Mouse (Mus musculus): ENCODE results near the gene Tmem236. TPM values are rescaled to one million over a fixed set of nuclear protein-coding genes. Genes with fewer than 3 reads are reported as not detected.

Tmem236 gene
- total and polyA plus RNA-seq, 3 experiments: 0.05 TPM; not detected in 2

DNA sequence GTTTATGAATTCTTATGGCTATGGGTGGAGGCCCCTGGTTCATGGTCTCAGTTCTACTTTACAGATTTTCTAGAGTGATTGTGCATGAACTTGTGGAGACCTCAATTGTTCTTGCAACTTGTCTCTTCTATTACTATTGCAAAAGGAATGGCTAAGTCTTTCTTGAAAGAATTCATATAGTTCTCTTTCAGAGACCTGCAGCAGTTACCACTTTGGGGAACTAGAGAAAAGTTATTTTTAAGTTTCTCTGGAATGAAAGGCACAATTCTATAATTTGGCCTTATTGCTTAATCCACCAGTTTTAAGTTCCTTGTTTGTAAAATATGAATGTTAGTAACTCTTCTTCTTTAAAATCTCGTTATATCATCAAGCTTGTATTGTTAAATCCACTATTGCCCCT is 87.8 kb downstream of the Tmem236 start:
- H3K36me3 ChIP-seq (replicated peaks in 1 of 2; ENCODE audit: control insufficient read depth in 1 of 2, insufficient read depth in 1 of 2, low read length in 1 of 2): no peaks in the 10 kb centered on the region
- TF ChIP-seq MEF2A (IDR thresholded peaks at IDR 0.05; ENCODE audit: borderline replicate concordance, low read depth, low read length) (no peak), ZC3H11A (IDR thresholded peaks at IDR 0.05; ENCODE audit: low read depth, low read length) (no peak), KAT2A (IDR thresholded peaks at IDR 0.05; ENCODE audit: insufficient replicate concordance, low read length) (no peak), ELF1 (IDR thresholded peaks at IDR 0.05; ENCODE audit: low read depth, low read length) (no peak), NELFE (IDR thresholded peaks at IDR 0.05; ENCODE audit: low read depth, low read length) (no peak), MAFK (IDR thresholded peaks at IDR 0.05; ENCODE audit: insufficient replicate concordance, low read length) (no peak), HCFC1 (IDR thresholded peaks at IDR 0.05; ENCODE audit: low read depth, low read length) (no peak), NRF1 (IDR thresholded peaks at IDR 0.05; ENCODE audit: low read depth, low read length) (no peak), MAX (IDR thresholded peaks at IDR 0.05; ENCODE audit: low read length) (no peak), TBP (conservative IDR thresholded peaks at IDR 0.05; ENCODE audit: low read depth, low read length) (no peak), TCF12 (IDR thresholded peaks at IDR 0.05; ENCODE audit: low read depth, low read length) (no peak), EP300 (IDR thresholded peaks at IDR 0.05; ENCODE audit: low read length) (no peak), SMC3 (IDR thresholded peaks at IDR 0.05; ENCODE audit: low read depth, low read length) (no peak), E2F4 (IDR thresholded peaks at IDR 0.05; ENCODE audit: insufficient replicate concordance, low read depth, low read length) (no peak), POLR2A (IDR thresholded peaks at IDR 0.05; ENCODE audit: low read depth, low read length) (no peak)
- in situ Hi-C loops (cut with MboI; ENCODE audit: low pct_ligation_motif_present, low pct_unique_long_range_greater_than_20kb, low sequenced_read_pairs) (no loop called here), dilution Hi-C loops (cut with MboI; ENCODE audit: extremely low pct_ligation_motif_present, extremely low pct_unique_long_range_greater_than_20kb, low sequenced_read_pairs) (no loop called here)
- no peak overlapping the region for H3K4me3 ChIP-seq (replicated peaks in 1 of 3; ENCODE audit: low read depth in 2 of 3, low read length in 2 of 3, poor library complexity in 1 of 3)
- no peaks in the 10 kb centered on the region for H3K27me3 ChIP-seq (replicated peaks)
- no peaks in the 10 kb centered on the region for H3K79me2 ChIP-seq (replicated peaks; ENCODE audit: control insufficient read depth, extremely low read depth, insufficient read depth, poor library complexity, severe bottlenecking)
- no peak overlapping the region for H3K9ac ChIP-seq (ENCODE audit: insufficient read depth, low read depth)
- DNase-seq (ENCODE audit: extremely low read depth): no peak
- no peak overlapping the region for H3K4me2 ChIP-seq (ENCODE audit: insufficient read depth, low read depth, poor library complexity, severe bottlenecking)
- H3K4me1 ChIP-seq (ENCODE audit: control insufficient read depth in 1 of 2, insufficient read depth in 2 of 2): no peaks in the 10 kb centered on the region
- H3K27ac ChIP-seq (ENCODE audit: insufficient read depth, low read depth): no peak overlapping the region
- H3K9me3 ChIP-seq (replicated peaks; ENCODE audit: low read length): no peaks in the 10 kb centered on the region

DNA sequence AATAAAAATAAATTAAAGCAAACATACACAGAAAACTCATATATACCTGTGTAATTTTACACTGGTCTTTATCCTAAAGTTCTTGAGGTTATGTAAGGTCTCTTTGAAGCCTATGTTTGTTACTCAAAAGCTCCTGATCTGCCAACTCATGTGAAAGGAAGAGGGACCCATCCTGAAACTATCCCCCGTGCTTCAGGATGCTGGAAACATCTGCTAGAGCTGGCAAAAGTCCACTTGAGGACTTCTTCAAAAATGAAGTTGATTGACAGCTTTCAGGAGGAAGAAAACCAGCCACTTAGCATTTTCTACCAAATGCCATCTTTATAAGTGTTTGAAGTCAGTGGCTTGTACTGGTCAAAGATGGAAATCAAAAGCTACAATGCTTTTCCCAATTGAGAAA is 94.8 kb downstream of the Tmem236 start:
- H3K4me3 ChIP-seq (replicated peaks in 1 of 3; ENCODE audit: low read depth in 2 of 3, low read length in 2 of 3, poor library complexity in 1 of 3): no peak overlapping the region
- H3K79me2 ChIP-seq (replicated peaks; ENCODE audit: control insufficient read depth, extremely low read depth, insufficient read depth, poor library complexity, severe bottlenecking): no peaks in the 10 kb centered on the region
- no peaks in the 10 kb centered on the region for H3K4me1 ChIP-seq (ENCODE audit: control insufficient read depth in 1 of 2, insufficient read depth in 2 of 2)
- dilution Hi-C loops (cut with MboI; ENCODE audit: extremely low pct_ligation_motif_present, extremely low pct_unique_long_range_greater_than_20kb, low sequenced_read_pairs) (no loop called here), in situ Hi-C loops (cut with MboI; ENCODE audit: low pct_ligation_motif_present, low pct_unique_long_range_greater_than_20kb, low sequenced_read_pairs) (no loop called here)
- no peak overlapping the region for H3K27ac ChIP-seq (ENCODE audit: insufficient read depth, low read depth)
- H3K9ac ChIP-seq (ENCODE audit: insufficient read depth, low read depth): no peak overlapping the region
- no peak for TF ChIP-seq UBTF (IDR thresholded peaks at IDR 0.05; ENCODE audit: low read depth, low read length)
- TF ChIP-seq CHD2 (IDR thresholded peaks at IDR 0.05; ENCODE audit: low read length): no peak
- H3K9me3 ChIP-seq (replicated peaks; ENCODE audit: low read length): no peaks in the 10 kb centered on the region
- H3K4me2 ChIP-seq (ENCODE audit: insufficient read depth, low read depth, poor library complexity, severe bottlenecking): no peak overlapping the region
- no peaks in the 10 kb centered on the region for H3K36me3 ChIP-seq (replicated peaks in 1 of 2; ENCODE audit: control insufficient read depth in 1 of 2, insufficient read depth in 1 of 2, low read length in 1 of 2)
- no peak for DNase-seq (ENCODE audit: extremely low read depth)
- H3K27me3 ChIP-seq (replicated peaks): no peaks in the 10 kb centered on the region

Other genes starting within 250 kb of the Tmem236 start
- 17.7 and 18.3 TPM in 2 replicates for gene Hacd1, start 118.4 kb upstream of the Tmem236 start, total RNA-seq (2012; rRNA removed)
- gene Hacd1, start 118.4 kb upstream of the Tmem236 start, total RNA-seq (2014; rRNA removed): 46.9 and 55.4 TPM in 2 replicates
- 28.5 and 31.0 TPM in 2 replicates for gene Hacd1, start 118.4 kb upstream of the Tmem236 start, polyA plus RNA-seq (2012; ENCODE audit: insufficient read length, low read depth)
- 15.1 and 17.3 TPM in 2 replicates for gene Stam, start 100.4 kb upstream of the Tmem236 start, total RNA-seq (2012; rRNA removed)
- gene Stam, start 100.4 kb upstream of the Tmem236 start, total RNA-seq (2014; rRNA removed): 21.4 and 25.3 TPM in 2 replicates
- gene Stam, start 100.4 kb upstream of the Tmem236 start, polyA plus RNA-seq (2012; ENCODE audit: insufficient read length, low read depth): 11.6 and 13.5 TPM in 2 replicates
- 0.13 and 0.17 TPM in 2 replicates for gene Mrc1, start 54.9 kb downstream of the Tmem236 start, total RNA-seq (2012; rRNA removed)
- 0.66 and 0.89 TPM in 2 replicates for gene Mrc1, start 54.9 kb downstream of the Tmem236 start, total RNA-seq (2014; rRNA removed)
- 0.73 and 0.89 TPM in 2 replicates for gene Mrc1, start 54.9 kb downstream of the Tmem236 start, polyA plus RNA-seq (2012; ENCODE audit: insufficient read length, low read depth)
- not detected in 2 replicates for gene Slc39a12, start 213.8 kb downstream of the Tmem236 start, total RNA-seq (2012; rRNA removed)
- gene Slc39a12, start 213.8 kb downstream of the Tmem236 start, total RNA-seq (2014; rRNA removed): not detected in 2 replicates
- not detected in 2 replicates for gene Slc39a12, start 213.8 kb downstream of the Tmem236 start, polyA plus RNA-seq (2012; ENCODE audit: insufficient read length, low read depth)